Mouse (Mus musculus): Measurements from ENCODE around the gene Klc1. TPM values are rescaled to one million over a fixed set of nuclear protein-coding genes. Genes with fewer than 3 reads are reported as not detected.

Gene Klc1
- polyA plus RNA-seq, 1 experiment from 2014 or later, result 282 TPM

DNA sequence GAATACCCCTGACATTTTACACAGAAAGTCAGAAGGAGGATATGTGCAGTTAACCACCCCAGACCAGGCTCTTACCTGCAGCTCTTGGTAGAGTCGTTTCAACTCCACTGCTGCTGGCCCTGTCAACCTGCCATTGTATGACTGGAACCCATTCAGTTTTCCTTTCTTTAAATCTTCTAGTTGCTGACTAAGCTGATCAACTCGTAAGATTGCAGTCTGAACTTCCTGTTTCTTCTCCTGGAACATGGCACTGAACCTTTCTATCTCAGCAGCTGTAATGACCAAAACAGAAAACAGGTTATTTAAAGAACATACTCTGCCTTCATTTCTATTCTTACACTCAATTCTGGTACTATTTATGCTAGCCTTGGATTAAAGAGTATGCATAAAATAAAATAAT is 84.8 kb downstream of the Klc1 start:
- Histone ChIP-seq H3K9ac (ENCODE audit: low read length) (no peak overlapping the region), H3K4me3 (ENCODE audit: low read depth, low read length) (no peak overlapping the region), H3K9me3 (ENCODE audit: control insufficient read depth, low read length) (no peaks in the 10 kb centered on the region), H3K4me2 (no peak overlapping the region), H3K4me1 (ENCODE audit: control insufficient read depth, insufficient read depth, low read length) (no peaks in the 10 kb centered on the region), H3K27me3 (ENCODE audit: control insufficient read depth, insufficient read depth, low read length) (no peaks in the 10 kb centered on the region), H3K27ac (ENCODE audit: low read depth, low read length) (no peak overlapping the region), H3K36me3 (ENCODE audit: control insufficient read depth, insufficient read depth, low read length) (no peaks in the 10 kb centered on the region)
- 62% methylated on average over 2 of the region's 2 CpGs for WGBS
- peak; percentile 26 for DNase-seq (ENCODE audit: low spot score, missing footprints)
- no peak for ATAC-seq (ENCODE audit: low FRiP score)

DNA sequence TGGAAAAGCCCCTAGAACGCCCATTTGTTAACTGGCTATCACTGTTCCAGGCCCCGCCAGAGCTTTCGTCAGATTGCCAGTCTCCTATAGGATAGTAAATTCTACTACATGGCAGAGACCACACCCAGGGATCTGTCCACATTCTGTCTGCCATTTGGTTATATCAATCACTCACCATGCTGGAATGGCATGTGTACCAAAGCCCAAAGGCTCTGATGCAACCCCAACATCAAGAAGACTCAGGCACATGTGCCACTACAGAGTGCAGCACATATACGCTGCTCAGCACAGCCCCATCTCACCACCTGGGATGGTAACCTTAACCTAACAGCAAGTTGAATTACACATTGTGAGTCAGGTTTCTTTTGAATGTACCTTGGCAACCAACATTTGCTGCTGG is 87.3 kb downstream of the Klc1 start:
- H3K27me3 ChIP-seq (ENCODE audit: control insufficient read depth, insufficient read depth, low read length), result no peaks in the 10 kb centered on the region
- WGBS, result 97% methylated on average over 4 of the region's 4 CpGs
- no peak overlapping the region for H3K27ac ChIP-seq (ENCODE audit: low read depth, low read length)
- DNase-seq (ENCODE audit: low spot score, missing footprints) (no peak), ATAC-seq (ENCODE audit: low FRiP score) (no peak)
- no peaks in the 10 kb centered on the region for H3K36me3 ChIP-seq (ENCODE audit: control insufficient read depth, insufficient read depth, low read length)
- no peaks in the 10 kb centered on the region for H3K4me1 ChIP-seq (ENCODE audit: control insufficient read depth, insufficient read depth, low read length)
- no peak overlapping the region for H3K4me2 ChIP-seq
- H3K4me3 ChIP-seq (ENCODE audit: low read depth, low read length), result no peak overlapping the region
- no peaks in the 10 kb centered on the region for H3K9me3 ChIP-seq (ENCODE audit: control insufficient read depth, low read length)
- H3K9ac ChIP-seq (ENCODE audit: low read length), result no peak overlapping the region

DNA sequence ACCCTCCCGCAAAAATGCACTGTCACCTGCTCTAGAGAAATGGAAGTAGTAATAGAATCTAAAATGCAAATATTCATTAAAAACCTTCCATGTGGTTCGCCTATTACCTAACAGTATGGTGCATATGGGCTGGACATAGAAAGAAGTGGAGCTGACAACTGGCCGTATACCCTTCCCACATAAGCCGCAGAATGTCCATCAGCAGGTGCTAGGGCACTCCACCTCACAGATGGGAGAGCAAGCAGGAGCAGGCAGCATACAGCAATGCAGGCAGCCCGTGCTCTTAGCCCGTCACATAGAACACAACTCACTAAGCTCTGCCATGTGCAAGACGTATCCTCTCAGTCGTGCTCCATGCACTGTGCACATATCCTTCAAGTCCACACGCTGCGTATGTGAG is 88.2 kb downstream of the Klc1 start:
- no peak overlapping the region for H3K4me2 ChIP-seq
- H3K4me3 ChIP-seq (ENCODE audit: low read depth, low read length), result no peak overlapping the region
- 92% methylated on average over 10 of the region's 10 CpGs for WGBS
- no peak for DNase-seq (ENCODE audit: low spot score, missing footprints)
- H3K9ac ChIP-seq (ENCODE audit: low read length), result no peak overlapping the region
- H3K36me3 ChIP-seq (ENCODE audit: control insufficient read depth, insufficient read depth, low read length), result no peaks in the 10 kb centered on the region
- H3K27ac ChIP-seq (ENCODE audit: low read depth, low read length), result no peak overlapping the region
- ATAC-seq (ENCODE audit: low FRiP score), result no peak
- H3K4me1 ChIP-seq (ENCODE audit: control insufficient read depth, insufficient read depth, low read length), result no peaks in the 10 kb centered on the region
- no peaks in the 10 kb centered on the region for H3K27me3 ChIP-seq (ENCODE audit: control insufficient read depth, insufficient read depth, low read length)
- H3K9me3 ChIP-seq (ENCODE audit: control insufficient read depth, low read length), result no peaks in the 10 kb centered on the region

DNA sequence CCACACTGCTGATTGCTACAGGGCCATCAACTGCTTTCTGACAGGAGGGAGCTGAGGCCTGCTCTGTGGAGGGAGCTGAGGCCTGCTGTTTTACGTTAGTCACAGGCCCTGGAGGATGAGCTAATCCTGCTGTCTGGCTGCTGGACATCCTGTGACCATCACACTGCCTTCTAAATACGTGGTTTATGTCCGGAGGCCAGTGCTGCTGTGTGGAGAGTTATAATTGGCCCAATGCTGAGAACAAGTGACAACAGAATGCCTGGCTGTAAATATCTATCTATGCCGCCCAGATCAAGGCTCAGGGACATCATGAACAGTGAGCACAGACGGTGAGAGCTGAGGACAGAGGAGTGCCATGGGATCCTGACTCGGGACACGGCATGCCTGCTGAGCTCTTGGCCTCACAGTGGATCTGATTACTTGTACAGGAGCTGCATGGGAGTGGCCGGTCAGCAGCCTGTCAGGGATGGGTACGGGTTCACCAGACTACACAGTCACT is 89.7 kb downstream of the Klc1 start:
- ATAC-seq (ENCODE audit: low FRiP score) (no peak), DNase-seq (ENCODE audit: low spot score, missing footprints) (peak; percentile 68)
- H3K27ac ChIP-seq (ENCODE audit: low read depth, low read length), result no peak overlapping the region; the same call in 1 of the 2 replicates
- H3K36me3 ChIP-seq (ENCODE audit: control insufficient read depth, insufficient read depth, low read length), result no peaks in the 10 kb centered on the region
- 82% methylated on average over 9 of the region's 9 CpGs for WGBS
- H3K27me3 ChIP-seq (ENCODE audit: control insufficient read depth, insufficient read depth, low read length), result no peaks in the 10 kb centered on the region
- H3K9me3 ChIP-seq (ENCODE audit: control insufficient read depth, low read length), result no peaks in the 10 kb centered on the region
- H3K4me2 ChIP-seq, result no peak overlapping the region
- H3K9ac ChIP-seq (ENCODE audit: low read length), result no peak overlapping the region
- no peaks in the 10 kb centered on the region for H3K4me1 ChIP-seq (ENCODE audit: control insufficient read depth, insufficient read depth, low read length)
- no peak overlapping the region for H3K4me3 ChIP-seq (ENCODE audit: low read depth, low read length)

GRCm38 (mm10) chr12:111851235-111851634 is 92.6 kb downstream of the Klc1 start:
- Histone ChIP-seq H3K9ac (ENCODE audit: low read length) (no peak overlapping the region), H3K4me1 (ENCODE audit: control insufficient read depth, insufficient read depth, low read length) (no peaks in the 10 kb centered on the region), H3K4me3 (ENCODE audit: low read depth, low read length) (no peak overlapping the region), H3K36me3 (ENCODE audit: control insufficient read depth, insufficient read depth, low read length) (no peaks in the 10 kb centered on the region), H3K27ac (ENCODE audit: low read depth, low read length) (no peak overlapping the region), H3K27me3 (ENCODE audit: control insufficient read depth, insufficient read depth, low read length) (no peaks in the 10 kb centered on the region), H3K9me3 (ENCODE audit: control insufficient read depth, low read length) (no peaks in the 10 kb centered on the region), H3K4me2 (no peak overlapping the region)
- 73% methylated on average over 2 of the region's 2 CpGs for WGBS
- peak; percentile 71 for DNase-seq (ENCODE audit: low spot score, missing footprints)
- ATAC-seq (ENCODE audit: low FRiP score), result no peak

DNA sequence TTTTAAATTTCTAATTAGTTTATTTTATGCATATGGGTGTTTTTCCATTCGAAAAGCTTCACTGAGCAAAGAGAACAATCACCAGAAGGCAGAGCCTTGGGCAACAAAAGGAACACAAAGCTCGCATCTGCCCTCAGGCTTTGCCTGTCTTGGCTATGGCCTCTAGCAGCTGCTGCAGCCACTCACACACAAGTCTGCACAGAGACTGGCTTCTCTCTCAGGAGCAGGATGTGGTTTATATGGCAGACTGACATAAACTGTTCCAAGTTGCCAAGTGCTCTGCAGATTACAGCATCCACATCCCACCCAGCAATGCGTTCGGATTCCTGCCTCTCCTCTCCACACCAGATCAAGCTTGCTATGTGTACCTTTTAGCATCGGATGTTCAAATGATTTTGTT is 93.1 kb downstream of the Klc1 start:
- Histone ChIP-seq H3K4me1 (ENCODE audit: control insufficient read depth, insufficient read depth, low read length) (no peaks in the 10 kb centered on the region), H3K4me2 (no peak overlapping the region), H3K27me3 (ENCODE audit: control insufficient read depth, insufficient read depth, low read length) (no peaks in the 10 kb centered on the region), H3K9ac (ENCODE audit: low read length) (no peak overlapping the region), H3K36me3 (ENCODE audit: control insufficient read depth, insufficient read depth, low read length) (no peaks in the 10 kb centered on the region), H3K4me3 (ENCODE audit: low read depth, low read length) (no peak overlapping the region), H3K27ac (ENCODE audit: low read depth, low read length) (no peak overlapping the region), H3K9me3 (ENCODE audit: control insufficient read depth, low read length) (no peaks in the 10 kb centered on the region)
- 80% methylated on average over 5 of the region's 5 CpGs for WGBS
- peak; percentile 81 for DNase-seq (ENCODE audit: low spot score, missing footprints)
- no peak for ATAC-seq (ENCODE audit: low FRiP score)

- no peaks in the 10 kb centered on the region for H3K4me1 ChIP-seq (ENCODE audit: control insufficient read depth, insufficient read depth, low read length)
- no peak overlapping the region for H3K27ac ChIP-seq (ENCODE audit: low read depth, low read length)
- no peak for ATAC-seq (ENCODE audit: low FRiP score)
- H3K4me2 ChIP-seq, result no peak overlapping the region
- peak; percentile 53 for DNase-seq (ENCODE audit: low spot score, missing footprints)
- H3K4me3 ChIP-seq (ENCODE audit: low read depth, low read length), result no peak overlapping the region
- H3K9ac ChIP-seq (ENCODE audit: low read length), result no peak overlapping the region
- no peaks in the 10 kb centered on the region for H3K9me3 ChIP-seq (ENCODE audit: control insufficient read depth, low read length)
- H3K36me3 ChIP-seq (ENCODE audit: control insufficient read depth, insufficient read depth, low read length), result no peaks in the 10 kb centered on the region
- WGBS, result 80% methylated on average over 10 of the region's 10 CpGs
- no peaks in the 10 kb centered on the region for H3K27me3 ChIP-seq (ENCODE audit: control insufficient read depth, insufficient read depth, low read length)
Measured at GRCm38 (mm10) chr12:111853011-111853436, 94.4 kb downstream of the Klc1 start.

GRCm38 (mm10) chr12:111853546-111853945 is 94.9 kb downstream of the Klc1 start:
- H3K27ac ChIP-seq (ENCODE audit: low read depth, low read length), result no peak overlapping the region
- H3K36me3 ChIP-seq (ENCODE audit: control insufficient read depth, insufficient read depth, low read length), result no peaks in the 10 kb centered on the region
- no peak overlapping the region for H3K4me2 ChIP-seq
- DNase-seq (ENCODE audit: low spot score, missing footprints) (peak; percentile 59), ATAC-seq (ENCODE audit: low FRiP score) (no peak)
- H3K9me3 ChIP-seq (ENCODE audit: control insufficient read depth, low read length), result no peaks in the 10 kb centered on the region
- H3K4me1 ChIP-seq (ENCODE audit: control insufficient read depth, insufficient read depth, low read length), result no peaks in the 10 kb centered on the region
- H3K4me3 ChIP-seq (ENCODE audit: low read depth, low read length), result no peak overlapping the region
- H3K27me3 ChIP-seq (ENCODE audit: control insufficient read depth, insufficient read depth, low read length), result no peaks in the 10 kb centered on the region
- 79% methylated on average over 4 of the region's 4 CpGs for WGBS
- H3K9ac ChIP-seq (ENCODE audit: low read length), result no peak overlapping the region

DNA sequence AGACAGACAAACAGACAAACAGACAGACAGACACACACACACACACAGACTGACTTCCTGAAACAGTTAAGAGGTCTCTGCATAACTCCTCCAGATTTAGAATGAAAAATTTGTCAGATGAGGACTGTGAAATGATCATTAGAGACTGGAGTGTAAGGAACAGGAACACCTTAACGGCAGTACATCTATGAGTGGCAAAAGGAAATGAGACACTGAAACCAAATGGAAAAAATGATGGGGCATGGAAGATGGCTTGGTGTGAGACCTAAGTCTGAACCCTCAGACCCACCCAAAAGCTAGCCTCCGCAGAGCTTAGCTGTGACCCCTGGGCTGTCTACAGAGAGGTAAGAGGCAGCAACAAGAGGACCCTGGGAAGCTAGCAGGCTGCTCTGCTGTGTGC is 96.8 kb downstream of the Klc1 start:
- H3K27me3 ChIP-seq (ENCODE audit: control insufficient read depth, insufficient read depth, low read length), result no peaks in the 10 kb centered on the region
- H3K4me2 ChIP-seq, result no peak overlapping the region
- WGBS, result 95% methylated on average over 2 of the region's 2 CpGs
- no peak overlapping the region for H3K27ac ChIP-seq (ENCODE audit: low read depth, low read length)
- no peak overlapping the region for H3K4me3 ChIP-seq (ENCODE audit: low read depth, low read length)
- H3K9me3 ChIP-seq (ENCODE audit: control insufficient read depth, low read length), result no peaks in the 10 kb centered on the region
- ATAC-seq (ENCODE audit: low FRiP score) (no peak), DNase-seq (ENCODE audit: low spot score, missing footprints) (no peak)
- H3K4me1 ChIP-seq (ENCODE audit: control insufficient read depth, insufficient read depth, low read length), result no peaks in the 10 kb centered on the region
- no peak overlapping the region for H3K9ac ChIP-seq (ENCODE audit: low read length)
- no peaks in the 10 kb centered on the region for H3K36me3 ChIP-seq (ENCODE audit: control insufficient read depth, insufficient read depth, low read length)
